Mouse (Mus musculus) testis, adult 2 months (tissue): ENCODE measurements around the gene Inhbc. TPM values are rescaled to one million over a fixed set of nuclear protein-coding genes. Genes with fewer than 3 reads are reported as not detected.
A peak's percentile ranks its signal among the peaks of the same experiment; 100 is the strongest.

Experiments
- H3K27ac ChIP-seq: fragments of 200-500 bp; 2 replicates; pipeline ENCODE4 v1.5.1; 2012; ENCODE audit warnings: low read depth, low read length; ENCODE audit not compliant: control insufficient read depth, insufficient read depth
- H3K27me3 ChIP-seq: fragments of 200-500 bp; 2 replicates; pipeline ENCODE4 v1.6.1; 2012; ENCODE audit warnings: mild to moderate bottlenecking, low read length, moderate library complexity; ENCODE audit not compliant: control insufficient read depth, insufficient read depth
- H3K36me3 ChIP-seq: fragments of 200-500 bp; 2 replicates; pipeline ENCODE4 v1.6.1; 2012; ENCODE audit warnings: mild to moderate bottlenecking, low read length; ENCODE audit not compliant: control insufficient read depth, insufficient read depth
- H3K4me1 ChIP-seq: fragments of 200-500 bp; 2 replicates; pipeline ENCODE4 v1.6.1; 2012; ENCODE audit warnings: low read length; ENCODE audit not compliant: control insufficient read depth, insufficient read depth
- H3K4me3 ChIP-seq: fragments of 200-500 bp; 2 replicates; pipeline ENCODE4 v1.5.1; 2012; ENCODE audit warnings: low read depth, mild to moderate bottlenecking, low read length, moderate library complexity, mixed read lengths; ENCODE audit not compliant: control insufficient read depth
- CTCF ChIP-seq: fragments of 200-500 bp; IDR thresholded peaks from 2 replicates; pipeline ENCODE4 v1.5.1; 2012; ENCODE audit warnings: low read depth, mild to moderate bottlenecking, inconsistent platforms, low read length, moderate library complexity; ENCODE audit not compliant: control insufficient read depth, insufficient read depth, insufficient replicate concordance
- POLR2A ChIP-seq: fragments of 200-500 bp; IDR thresholded peaks from 2 replicates; pipeline ENCODE4 v1.6.1; 2012; ENCODE audit warnings: low read depth, mild to moderate bottlenecking, inconsistent platforms, low read length, moderate library complexity; ENCODE audit not compliant: control insufficient read depth
- polyA plus RNA-seq: library from polyadenylated mRNA; depleted of rRNA; stranded (reverse); fragments of >200 nt; gene quantifications from 2 replicates; pipeline ENCODE4 v1.2.3, GENCODE M21; 2012

Inhbc gene
- polyA plus RNA-seq, 1 experiment, result 0.05 TPM

DNA sequence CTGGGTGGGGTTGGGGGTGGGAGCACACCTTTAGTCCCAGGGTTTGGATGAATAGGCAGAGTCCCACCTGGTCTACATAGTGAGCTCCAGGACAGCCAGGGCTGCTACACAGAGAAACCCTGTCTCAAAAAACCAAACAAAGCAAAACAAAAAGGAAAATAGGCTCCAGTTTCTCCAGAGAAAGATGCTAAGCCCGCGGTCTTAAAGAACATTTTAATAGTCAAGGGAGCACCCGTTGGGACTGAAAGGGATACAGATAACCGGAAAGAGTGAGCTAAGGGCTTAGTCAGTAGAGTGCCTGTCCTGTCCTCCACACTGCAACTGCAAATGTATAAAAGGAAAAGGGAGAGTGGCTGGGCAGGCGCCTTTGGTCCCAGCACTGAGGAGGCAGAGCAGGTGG lies 3.1 kb downstream of the Inhbc start:
- Histone ChIP-seq H3K27me3 (no peaks in the 10 kb centered on the region), H3K4me3 (no peak overlapping the region), H3K27ac (no peak overlapping the region), H3K36me3 (no peaks in the 10 kb centered on the region), H3K4me1 (peaks cover 8% of the 10 kb centered on the region)
- TF ChIP-seq CTCF, result no peak
- TF ChIP-seq POLR2A, result no peak

DNA sequence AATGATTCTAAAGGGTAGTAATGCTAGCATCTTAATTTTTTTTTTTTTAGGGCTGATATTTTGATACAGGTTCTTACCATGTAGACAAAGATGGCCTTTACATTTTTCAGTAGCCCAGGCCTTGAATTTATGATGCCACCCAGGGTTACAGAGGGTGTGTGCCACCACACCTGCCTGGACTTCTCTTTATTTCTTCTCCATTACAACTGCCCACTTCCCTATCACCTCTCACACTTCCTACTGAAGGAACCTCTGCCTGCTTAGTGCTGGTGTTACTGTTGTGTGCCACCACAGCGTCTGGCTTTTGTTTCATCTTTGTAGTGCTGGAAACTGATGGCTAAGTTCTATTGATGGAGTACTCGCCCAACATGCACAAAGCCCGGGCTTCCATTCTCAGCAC lies 9.5 kb downstream of the Inhbc start:
- Histone ChIP-seq H3K27me3 (no peaks in the 10 kb centered on the region), H3K27ac (no peak overlapping the region), H3K4me3 (no peak overlapping the region), H3K4me1 (no peaks in the 10 kb centered on the region), H3K36me3 (no peaks in the 10 kb centered on the region)
- TF ChIP-seq CTCF (no peak), POLR2A (no peak)

DNA sequence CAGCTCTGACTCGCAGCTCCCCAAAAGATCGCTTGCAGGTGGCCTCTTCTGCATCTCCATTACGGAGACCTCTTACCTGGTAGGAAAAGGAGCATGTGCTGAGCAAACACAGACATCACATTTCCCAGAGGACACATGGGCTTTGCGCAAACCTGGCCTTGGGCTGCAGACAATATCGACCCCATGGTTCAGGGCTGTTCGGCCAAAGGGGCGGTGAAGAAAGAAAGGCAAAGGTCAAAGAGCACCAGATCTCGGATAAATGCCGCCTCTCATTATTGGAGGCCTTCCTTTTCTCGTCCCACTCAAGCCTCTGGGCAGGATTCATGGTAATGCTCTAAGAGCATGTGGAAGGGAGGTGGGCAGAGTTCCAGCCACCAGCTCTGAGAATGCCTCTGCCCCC lies 14.9 kb downstream of the Inhbc start:
- no peak overlapping the region for H3K27ac ChIP-seq
- TF ChIP-seq CTCF (no peak), POLR2A (no peak)
- no peak overlapping the region for H3K4me3 ChIP-seq
- H3K27me3 ChIP-seq, result no peaks in the 10 kb centered on the region
- peaks cover 8% of the 10 kb centered on the region for H3K4me1 ChIP-seq
- no peaks in the 10 kb centered on the region for H3K36me3 ChIP-seq

DNA sequence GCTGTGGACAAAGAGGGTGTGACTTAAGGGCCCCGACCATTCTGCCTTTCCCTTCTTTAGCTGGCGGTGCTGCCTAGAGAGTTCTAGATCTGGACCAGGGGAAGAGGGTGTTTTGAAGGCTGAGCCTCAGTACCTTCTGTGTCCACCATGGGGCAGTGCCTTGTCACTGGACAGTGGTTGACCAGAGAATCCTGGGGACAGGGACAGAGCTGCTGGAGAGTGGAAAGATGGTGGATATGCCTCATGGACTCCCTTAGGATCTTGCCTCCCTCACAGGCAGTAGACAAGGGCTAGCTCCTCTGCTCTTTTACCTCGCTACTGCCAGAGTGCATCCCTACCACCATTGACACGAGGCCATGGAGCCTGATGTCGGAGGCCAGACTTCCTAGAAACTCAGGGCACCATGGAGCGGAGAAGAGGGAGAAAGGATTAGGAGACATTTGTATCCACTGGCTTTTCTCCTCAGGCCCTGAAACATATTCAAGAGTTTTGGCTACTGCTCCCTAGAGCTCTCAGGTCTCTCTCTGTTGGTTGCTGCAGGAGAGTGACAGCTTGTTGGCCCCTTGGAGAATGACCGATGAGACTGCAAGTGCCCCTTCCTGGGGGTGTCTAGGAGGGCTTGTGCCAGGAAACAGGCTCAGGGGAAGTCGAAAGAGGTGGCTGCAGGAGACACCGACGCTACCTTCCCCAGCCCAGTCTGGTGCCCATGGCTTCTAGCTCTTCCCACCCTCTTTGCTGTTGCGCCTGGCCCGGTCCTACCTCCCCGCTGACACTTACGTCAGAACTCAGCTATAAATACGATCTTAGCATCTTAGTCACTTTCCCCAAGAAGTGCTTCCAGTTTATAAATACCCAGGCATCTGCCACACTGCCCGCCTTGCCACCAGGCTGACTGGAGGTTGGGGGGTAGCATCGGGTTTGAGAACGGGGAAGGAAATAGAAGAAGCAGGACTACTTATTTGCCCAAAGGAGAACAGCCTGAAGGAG lies 16.0 kb downstream of the Inhbc start, which contains the start of gene Inhbe:
Gene Inhbe (minus strand): TSS at position 503 of the 987 bp plus-strand sequence.
- TF ChIP-seq POLR2A (no peak), CTCF (peak; percentile 36; the same call in 1 of the 2 replicates)
- Histone ChIP-seq H3K36me3 (no peaks in the 10 kb centered on the region), H3K27ac (no peak within 1 kb of the TSS)

DNA sequence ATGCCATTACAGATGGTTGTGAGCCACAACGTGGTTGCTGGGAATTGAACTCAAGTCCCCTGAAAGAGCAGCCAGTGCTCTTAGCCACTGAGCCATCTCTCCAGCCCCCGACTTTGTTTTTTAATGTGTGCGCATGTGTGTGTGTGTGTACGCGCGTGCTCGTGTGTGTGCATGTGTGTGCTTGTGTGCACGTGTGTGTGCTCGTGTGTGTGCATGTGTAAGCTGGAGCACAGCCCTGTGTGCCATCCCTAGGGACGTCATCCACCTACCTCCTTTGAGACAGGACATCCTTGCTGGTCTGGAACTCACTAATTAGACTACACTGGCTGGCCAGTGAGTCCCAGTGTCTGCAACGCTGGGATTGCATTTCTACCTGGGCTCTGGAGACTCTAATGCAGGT lies 17.5 kb downstream of the Inhbc start:
- Histone ChIP-seq H3K36me3 (no peaks in the 10 kb centered on the region), H3K4me1 (peaks cover 15% of the 10 kb centered on the region), H3K27ac (no peak overlapping the region), H3K27me3 (no peaks in the 10 kb centered on the region), H3K4me3 (no peak overlapping the region)
- TF ChIP-seq CTCF (no peak), POLR2A (no peak)

More for the DNA sequence above, 16.0 kb downstream of the Inhbc start, which contains the start of gene Inhbe:
- no peak within 1 kb of the TSS for H3K4me3 ChIP-seq
- H3K27me3 ChIP-seq, result no peaks in the 10 kb centered on the region
- H3K4me1 ChIP-seq, result peaks cover 15% of the 10 kb centered on the region

DNA sequence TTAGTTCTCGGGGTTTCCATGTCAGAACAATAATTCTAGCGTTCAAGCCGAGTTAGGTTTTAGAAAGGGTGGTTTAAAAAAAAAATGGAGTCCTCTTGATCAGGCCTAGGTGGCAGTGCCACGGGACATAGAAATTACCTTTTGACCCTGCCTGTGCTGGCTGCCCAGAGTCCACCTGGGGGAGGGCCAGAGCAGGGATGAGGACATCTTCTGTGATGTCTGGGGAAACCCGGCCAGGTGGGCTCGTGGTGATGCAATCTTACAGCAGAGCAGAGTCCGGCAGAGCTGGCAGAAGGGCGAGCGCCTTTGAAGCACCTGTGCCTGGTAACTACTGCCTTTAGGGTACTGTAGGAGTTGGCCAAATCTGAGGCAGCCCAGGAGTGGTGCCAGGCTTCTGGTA lies 18.0 kb downstream of the Inhbc start:
- TF ChIP-seq CTCF (no peak), POLR2A (no peak)
- Histone ChIP-seq H3K27ac (no peak overlapping the region), H3K4me1 (peaks cover 15% of the 10 kb centered on the region), H3K36me3 (no peaks in the 10 kb centered on the region), H3K4me3 (no peak overlapping the region), H3K27me3 (no peaks in the 10 kb centered on the region)

DNA sequence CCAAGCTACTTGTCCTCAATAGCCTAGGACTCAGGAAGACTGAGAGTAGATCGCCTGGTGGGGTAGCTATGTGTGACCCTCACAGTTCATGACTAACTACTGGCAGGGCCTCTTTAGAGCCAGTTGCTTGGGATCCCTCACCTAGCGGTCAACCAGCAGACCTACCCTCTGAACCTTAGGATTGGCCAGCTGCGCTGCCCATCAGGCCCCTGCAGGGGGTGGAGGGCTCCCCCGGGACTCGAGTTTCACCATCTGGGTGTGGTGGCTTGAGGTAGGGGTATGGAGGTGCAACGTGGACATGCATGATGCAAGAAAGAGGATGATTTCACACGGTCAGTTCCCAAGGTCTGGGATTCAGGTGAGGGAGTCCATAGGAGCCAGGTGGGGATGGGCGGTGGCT lies 18.5 kb downstream of the Inhbc start:
- Histone ChIP-seq H3K4me1 (peaks cover 15% of the 10 kb centered on the region), H3K27me3 (no peaks in the 10 kb centered on the region), H3K36me3 (no peaks in the 10 kb centered on the region), H3K27ac (no peak overlapping the region), H3K4me3 (no peak overlapping the region)
- TF ChIP-seq CTCF, result no peak
- TF ChIP-seq POLR2A, result no peak
